Mouse (Mus musculus): ENCODE data around the gene Zfp57.

- TF ChIP-seq CTCF (IDR thresholded peaks at IDR 0.05; ENCODE audit: control insufficient read depth, insufficient read depth, insufficient read length) (no peak), USF1 (IDR thresholded peaks at IDR 0.05; ENCODE audit: low read depth) (no peak), MYOG (IDR thresholded peaks at IDR 0.05; ENCODE audit: control insufficient read depth, extremely low read depth, insufficient read length) (no peak), MYOD1 (IDR thresholded peaks at IDR 0.05; ENCODE audit: control insufficient read depth, insufficient read length, low read depth) (no peak), MAX (IDR thresholded peaks at IDR 0.05) (no peak), FOSL1 (IDR thresholded peaks at IDR 0.05; ENCODE audit: insufficient read depth, low read length, poor library complexity, severe bottlenecking) (no peak), CEBPB (IDR thresholded peaks at IDR 0.05; ENCODE audit: low read depth) (no peak)
These were observed at the start of gene Zfp57 for GRCm38 (mm10) chr17:37000863-37001262.

All from C2C12 (cell line).